8 mouse cellular contexts compared by ENCODE assay signal in genomic region chr11:121702111-121702894, GRCm38 (mm10). TPM values are rescaled to one million over a fixed set of nuclear protein-coding genes. Genes with fewer than 3 reads are reported as not detected.
DNase-seq lines count a peak whose midpoint lies in the region.

No protein-coding gene starts in this region.

- peak; percentile 91 for DNase-seq in adipocyte (ENCODE audit: low spot score)
- peak; percentile 88 for DNase-seq in embryo, embryonic 10 days (ENCODE audit: low spot score)
- peak; percentile 96 for DNase-seq in gastrocnemius, postnatal 10 days
- peak; percentile 65 for DNase-seq in induced T-regulatory cell, adult 2 months (ENCODE audit: low read depth)
- DNase-seq in left cerebral cortex, adult 9 months (ENCODE audit: low spot score in 2 of 2): peak; percentile 25 to 81
- DNase-seq in right cerebral cortex, adult 2 months (ENCODE audit: low spot score in 2 of 2): peak; percentile 58 to 81
- DNase-seq in urinary bladder, postnatal 4 days (ENCODE audit: low spot score in 2 of 2): peak; percentile 91 to 93

- peaks cover 70% of the 10 kb centered on the region for H3K4me1 ChIP-seq in megakaryocyte, embryonic 14.5 days

- no peaks in the 10 kb centered on the region for H3K36me3 ChIP-seq in megakaryocyte, embryonic 14.5 days (replicated peaks; ENCODE audit: low read length)

- peak overlapping the region; percentile 97 for H3K4me3 ChIP-seq in megakaryocyte, embryonic 14.5 days (replicated peaks)

- peaks cover 31% of the 10 kb centered on the region for H3K27me3 ChIP-seq in megakaryocyte, embryonic 14.5 days (replicated peaks)

- H3K9me3 ChIP-seq in megakaryocyte, embryonic 14.5 days: no peaks in the 10 kb centered on the region

RNA-seq across cellular contexts. Expression of gene Metrnl, which starts 1.0 kb away (rescaled TPM):
- 10 to 100 TPM; 15.1 to 21.1 TPM for total RNA-seq in gastrocnemius, postnatal 10 days (2021)
- 2.1 and 12.5 TPM in 2 replicates for polyA plus RNA-seq in megakaryocyte, embryonic 14.5 days (2012; ENCODE audit: insufficient read depth, low replicate concordance)

RNA-seq across cellular contexts. Expression of gene B3gntl1, which starts 29.4 kb away (rescaled TPM):
- 1 to 10 TPM; 3.2 to 4.5 TPM for total RNA-seq in gastrocnemius, postnatal 10 days (2021)
- 0.60 and 0.77 TPM in 2 replicates for polyA plus RNA-seq in megakaryocyte, embryonic 14.5 days (2012; ENCODE audit: insufficient read depth, low replicate concordance)

Comparison
In these comparisons a context has a peak if more than half of its experiments do, and no peak if none do; other contexts are left out.
1. Peak in every context shown above with its lines: DNase-seq and H3K4me3 ChIP-seq.